Mouse (Mus musculus) left cerebral cortex, adult 9 months (tissue): ENCODE measurements at regions not wholly inside any gene's neighbourhood (a gene's known extent, or its start where the extent isn't known, plus 50 kb on each side); places are given as distances from the start of the nearest gene placed in this dataset.
A peak's percentile ranks its signal among the peaks of the same experiment; 100 is the strongest.

Experiments used
- DNase-seq, 2 experiments: peaks; one replicate each; pipeline ENCODE4 v3.0.0; 2022; ENCODE audit warnings: low spot score in 2 of 2

GRCm38 (mm10) chr7:34587239-34587638, 69.3 kb downstream of the Kctd15 start:
- no peak for DNase-seq

DNA sequence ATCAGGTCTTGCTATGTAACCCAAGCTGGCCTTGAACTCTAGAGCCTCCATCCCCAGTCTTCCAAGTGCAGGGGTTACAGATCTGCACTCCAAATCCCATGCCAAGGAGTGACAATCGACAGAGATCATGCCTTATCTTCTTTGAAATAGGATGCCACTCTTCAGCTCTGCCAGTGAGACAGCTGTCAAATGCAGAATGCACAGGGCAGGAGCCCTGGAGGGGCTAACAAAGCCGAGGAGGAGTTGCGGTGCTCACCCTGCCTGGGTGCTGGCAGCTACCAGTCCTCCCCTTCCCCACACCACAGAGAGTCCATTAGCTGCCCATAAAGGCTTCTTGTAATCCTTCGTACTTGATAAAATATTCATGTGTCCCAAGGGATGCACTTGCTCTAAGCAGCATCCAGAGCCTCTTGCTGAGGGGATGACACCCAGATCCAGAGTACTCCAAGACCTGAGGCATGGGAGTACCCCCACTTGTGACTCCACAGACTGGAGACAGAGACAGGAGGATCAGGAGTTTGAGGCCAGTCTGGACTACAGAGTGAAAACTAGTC, 71.1 kb downstream of the Kctd15 start:
- no peak for DNase-seq

GRCm38 (mm10) chr7:34584870-34585269, 71.7 kb downstream of the Kctd15 start:
- DNase-seq = no peak

DNA sequence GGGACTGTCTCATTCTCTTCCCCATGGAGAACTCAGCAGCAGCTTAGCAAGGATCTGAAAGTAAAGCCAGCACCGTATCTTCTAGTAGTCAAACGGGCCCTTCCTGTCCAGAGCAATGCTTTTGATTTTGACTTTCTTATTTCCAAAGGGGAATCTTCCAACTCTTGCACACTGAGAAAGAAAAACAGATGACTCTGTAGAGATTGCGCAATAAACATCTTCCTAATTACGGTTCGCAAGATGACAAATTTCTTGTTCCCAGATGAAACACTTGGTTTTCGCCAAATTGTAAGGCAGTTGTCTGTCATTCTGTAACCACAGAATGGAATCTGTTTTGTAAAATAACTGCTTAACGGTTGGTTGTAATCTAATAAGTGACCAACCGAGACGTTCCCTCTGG, 75.7 kb downstream of the Kctd15 start:
- DNase-seq = no peak

DNA sequence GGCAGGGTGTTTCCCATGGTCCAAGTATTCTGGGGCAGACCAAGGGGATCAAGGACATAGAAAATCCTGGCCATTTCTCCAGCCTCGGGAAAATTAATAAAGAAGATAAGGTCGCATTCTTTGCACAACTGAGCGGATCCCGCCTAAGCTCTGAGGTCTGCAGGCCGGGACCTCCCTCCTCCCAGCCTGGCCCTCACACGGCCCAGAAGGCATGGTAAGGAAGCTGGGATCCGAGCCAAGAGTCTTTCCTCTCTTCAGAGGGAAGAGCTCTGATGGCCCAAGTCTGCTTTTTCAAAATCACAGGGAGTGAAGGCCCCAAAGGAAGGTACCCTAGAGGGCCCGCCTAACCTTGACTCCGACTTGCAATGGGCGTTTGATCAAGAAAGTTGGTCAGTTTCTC, 85.2 kb downstream of the Kctd15 start:
- DNase-seq = no peak

GRCm38 (mm10) chr7:34570114-34571065, 86.1 kb downstream of the Kctd15 start:
- peak in 1 of 2 experiments; percentile 19 for DNase-seq

- DNase-seq = no peak
Measured at GRCm38 (mm10) chr7:34569747-34570113, 86.8 kb downstream of the Kctd15 start.

GRCm38 (mm10) chr7:34567575-34567974, 89.0 kb downstream of the Kctd15 start:
- no peak for DNase-seq

DNA sequence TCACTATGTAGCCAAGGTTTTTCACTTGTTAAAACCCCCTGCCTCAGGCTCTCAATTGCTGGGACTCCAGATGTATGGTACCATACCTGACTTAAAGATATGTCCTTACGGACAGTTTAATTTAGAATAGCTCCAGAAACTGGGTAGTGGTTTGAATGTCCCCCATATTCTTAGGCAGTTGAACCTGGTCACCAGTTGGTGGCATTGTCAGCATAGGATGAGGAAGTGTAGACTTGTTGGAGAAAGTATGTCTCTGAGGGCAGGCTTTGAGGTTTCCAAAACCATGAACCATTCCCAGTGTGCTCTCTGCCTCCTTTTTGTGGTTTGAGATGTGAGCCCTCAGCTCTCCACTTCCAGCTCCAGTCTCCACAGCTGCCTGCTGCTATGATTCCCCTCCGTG, 94.4 kb downstream of the Kctd15 start:
- DNase-seq = no peak

- no peak for DNase-seq
Measured at GRCm38 (mm10) chr7:34558615-34559343, 97.8 kb downstream of the Kctd15 start.

- DNase-seq = no peak
Measured at GRCm38 (mm10) chr7:34555196-34555595, 101.3 kb downstream of the Kctd15 start.

GRCm38 (mm10) chr7:34546609-34547316, 109.8 kb downstream of the Kctd15 start:
- DNase-seq = no peak

- no peak for DNase-seq
Measured at GRCm38 (mm10) chr7:34545906-34546305, 110.6 kb downstream of the Kctd15 start.

DNA sequence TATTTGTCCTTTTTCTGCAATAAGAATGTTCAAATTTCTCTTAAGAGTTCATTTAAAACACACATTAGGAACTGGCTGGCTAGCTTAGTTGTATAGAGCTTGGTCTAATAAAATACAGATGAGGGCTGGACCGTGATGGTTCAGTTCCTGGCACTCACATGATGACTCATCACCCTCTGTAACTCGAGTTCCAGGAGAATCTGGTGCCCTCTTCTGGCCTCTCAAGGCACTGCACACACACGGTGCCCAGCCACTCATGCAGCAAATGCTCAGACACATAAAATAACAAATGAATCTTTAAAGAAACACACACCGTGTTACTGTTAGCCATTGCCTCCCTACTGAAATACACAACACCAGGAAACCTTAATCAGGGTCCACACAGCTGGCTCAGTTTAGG, 114.6 kb downstream of the Kctd15 start:
- DNase-seq = no peak

- no peak for DNase-seq
Measured at GRCm38 (mm10) chr7:34541000-34541399, 115.5 kb downstream of the Kctd15 start.

GRCm38 (mm10) chr7:34539856-34540255, 116.7 kb downstream of the Kctd15 start:
- DNase-seq = no peak

DNA sequence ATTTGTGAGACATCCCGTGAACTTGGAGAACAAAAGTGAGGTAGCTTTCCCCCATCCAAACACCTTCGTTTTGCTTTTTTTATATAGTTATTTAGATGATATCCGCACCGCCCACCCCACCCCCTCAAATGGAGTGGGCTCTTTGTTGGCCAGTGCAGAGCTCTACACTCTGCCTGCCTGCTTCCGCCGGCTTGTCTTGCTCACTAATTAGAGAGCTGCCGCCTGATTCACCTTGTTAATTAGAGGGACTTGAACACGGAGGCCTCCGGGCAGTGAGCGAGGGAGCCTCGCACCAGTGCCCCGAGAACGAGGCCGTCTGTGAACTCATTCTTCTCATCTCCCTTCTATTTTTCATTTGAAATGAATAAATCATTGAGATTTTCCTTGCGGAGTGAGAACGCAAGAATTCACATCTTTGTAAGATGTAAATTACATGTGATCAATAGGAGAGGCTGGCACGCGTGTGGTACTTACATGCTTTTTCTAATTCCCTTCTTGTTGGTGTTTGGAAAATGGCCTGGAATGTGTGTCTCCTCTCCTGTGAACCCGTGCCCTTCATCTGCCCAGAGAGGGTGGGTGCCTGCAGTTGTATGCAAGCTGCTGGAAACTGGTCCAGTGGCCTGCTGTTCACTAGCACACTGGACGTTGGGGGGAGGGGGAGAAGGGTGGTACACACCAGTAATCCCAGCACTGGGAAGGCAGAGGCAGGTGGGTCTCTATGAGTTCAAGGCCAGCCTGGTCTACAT, 118.0 kb downstream of the Kctd15 start:
- DNase-seq = no peak

- no peak for DNase-seq
Measured at GRCm38 (mm10) chr7:34537122-34537521, 119.4 kb downstream of the Kctd15 start.

DNA sequence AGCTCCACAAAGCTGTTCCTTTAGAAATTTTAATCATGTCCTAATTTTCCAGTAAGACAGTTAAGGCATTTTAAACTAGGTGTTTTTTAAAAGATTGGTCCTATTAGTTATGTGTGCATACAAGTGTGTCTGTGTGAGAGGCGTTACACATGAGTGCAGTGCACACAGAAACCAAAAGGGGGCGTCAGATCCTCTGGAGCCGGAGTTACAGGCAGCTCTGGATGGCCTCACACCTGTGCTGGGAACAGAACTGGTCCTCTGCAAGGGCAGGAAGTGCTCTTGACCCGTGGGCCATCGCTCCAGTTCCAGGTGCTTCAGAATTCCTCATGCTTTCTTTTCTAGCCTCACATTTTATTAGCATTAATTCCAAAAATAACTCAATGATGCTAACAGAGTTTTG, 122.3 kb downstream of the Kctd15 start:
- no peak for DNase-seq

- DNase-seq = no peak
Measured at GRCm38 (mm10) chr7:34531639-34532038, 124.9 kb downstream of the Kctd15 start.

DNA sequence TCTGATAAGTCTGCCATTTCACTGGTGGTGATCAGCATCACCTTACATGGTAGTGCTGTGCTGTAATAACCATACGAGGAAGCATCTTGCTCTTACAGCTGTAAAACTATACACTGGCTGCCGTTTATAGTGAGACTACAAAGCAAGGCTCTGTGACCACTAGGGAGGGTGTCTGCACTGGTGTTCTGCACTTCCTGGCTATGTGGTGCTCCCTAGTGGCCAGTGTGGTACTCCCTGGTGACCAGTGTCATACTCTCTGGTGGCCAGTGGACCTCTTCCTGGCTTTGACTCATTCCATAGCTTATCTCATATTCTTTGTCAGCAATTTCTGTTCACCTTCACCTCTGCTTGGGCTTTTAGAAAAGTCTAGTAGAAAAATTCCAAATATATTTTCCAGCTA, 114.7 kb upstream of the Lsm14a start:
- DNase-seq = no peak
